Mouse (Mus musculus) cortical plate, adult 2 months (tissue): ENCODE data around the gene Dtd1. TPM values are rescaled to one million over a fixed set of nuclear protein-coding genes. Genes with fewer than 3 reads are reported as not detected.

ENCODE experiments used
- H3K27ac ChIP-seq: fragments of 200-500 bp; 2 replicates; pipeline ENCODE4 v1.5.1; 2012; ENCODE audit warnings: low read length, control low read depth, inconsistent platforms; ENCODE audit not compliant: insufficient read depth
- H3K4me1 ChIP-seq: fragments of 200-500 bp; 2 replicates; pipeline ENCODE4 v1.6.1; 2011; ENCODE audit warnings: low read length; ENCODE audit not compliant: control insufficient read depth, insufficient read depth
- H3K4me3 ChIP-seq: fragments of 200-500 bp; 2 replicates; pipeline ENCODE4 v1.5.1; 2011; ENCODE audit warnings: mild to moderate bottlenecking, low read length, control low read depth; ENCODE audit not compliant: insufficient read depth
- CTCF ChIP-seq: fragments of 200-500 bp; IDR thresholded peaks from 2 replicates; pipeline ENCODE4 v1.5.1; 2011; ENCODE audit warnings: mild to moderate bottlenecking, control low read depth, low read length; ENCODE audit not compliant: insufficient read depth; ENCODE audit errors: extremely low read depth
- POLR2A ChIP-seq: fragments of 200-500 bp; IDR thresholded peaks from 2 replicates; pipeline ENCODE4 v1.6.1; 2011; ENCODE audit warnings: mild to moderate bottlenecking, low read length, control low read depth; ENCODE audit not compliant: insufficient read depth; ENCODE audit errors: extremely low read depth
- polyA plus RNA-seq: library from polyadenylated mRNA; depleted of rRNA; stranded (reverse); fragments of >200 nt; gene quantifications from 2 replicates; pipeline ENCODE4 v1.2.3, GENCODE M21; 2012

The Dtd1 gene
- polyA plus RNA-seq, 1 experiment: 61.9 TPM

- no peak overlapping the region for H3K27ac ChIP-seq
- TF ChIP-seq CTCF: no peak
- TF ChIP-seq POLR2A: no peak
- H3K4me1 ChIP-seq: peaks cover 2% of the 10 kb centered on the region; the same call in 1 of the 2 replicates
- no peak overlapping the region for H3K4me3 ChIP-seq
Measured at GRCm38 (mm10) chr2:144774636-144775160, 175.0 kb downstream of the Dtd1 start.

- Histone ChIP-seq H3K4me3 (no peak overlapping the region), H3K4me1 (no peaks in the 10 kb centered on the region), H3K27ac (no peak overlapping the region)
- TF ChIP-seq CTCF: no peak
- no peak for TF ChIP-seq POLR2A
Measured at GRCm38 (mm10) chr2:144775626-144776025, 175.9 kb downstream of the Dtd1 start.

GRCm38 (mm10) chr2:144779263-144779662, 179.6 kb downstream of the Dtd1 start:
- H3K27ac ChIP-seq: no peak overlapping the region
- no peak overlapping the region for H3K4me3 ChIP-seq
- H3K4me1 ChIP-seq: no peaks in the 10 kb centered on the region
- TF ChIP-seq POLR2A (no peak), CTCF (no peak)

- H3K4me1 ChIP-seq: no peaks in the 10 kb centered on the region
- H3K27ac ChIP-seq: no peak overlapping the region
- TF ChIP-seq CTCF (no peak), POLR2A (no peak)
- H3K4me3 ChIP-seq: no peak overlapping the region
Measured at GRCm38 (mm10) chr2:144780731-144781130, 181.0 kb downstream of the Dtd1 start.

GRCm38 (mm10) chr2:144781871-144782270, 182.2 kb downstream of the Dtd1 start:
- Histone ChIP-seq H3K4me3 (no peak overlapping the region), H3K27ac (no peak overlapping the region), H3K4me1 (no peaks in the 10 kb centered on the region)
- TF ChIP-seq POLR2A: no peak
- no peak for TF ChIP-seq CTCF

- Histone ChIP-seq H3K4me1 (no peaks in the 10 kb centered on the region), H3K27ac (no peak overlapping the region), H3K4me3 (no peak overlapping the region)
- no peak for TF ChIP-seq POLR2A
- TF ChIP-seq CTCF: no peak
Measured at GRCm38 (mm10) chr2:144782481-144782880, 182.8 kb downstream of the Dtd1 start.

GRCm38 (mm10) chr2:144783190-144783589, 183.5 kb downstream of the Dtd1 start:
- Histone ChIP-seq H3K4me1 (no peaks in the 10 kb centered on the region), H3K27ac (no peak overlapping the region), H3K4me3 (no peak overlapping the region)
- TF ChIP-seq CTCF (no peak), POLR2A (no peak)

- H3K4me3 ChIP-seq: no peak overlapping the region
- H3K27ac ChIP-seq: no peak overlapping the region
- TF ChIP-seq POLR2A: no peak
- no peak for TF ChIP-seq CTCF
- no peaks in the 10 kb centered on the region for H3K4me1 ChIP-seq
Measured at GRCm38 (mm10) chr2:144783831-144784230, 184.1 kb downstream of the Dtd1 start.

GRCm38 (mm10) chr2:144791671-144792294, 192.1 kb downstream of the Dtd1 start:
- no peak for TF ChIP-seq POLR2A
- TF ChIP-seq CTCF: no peak
- Histone ChIP-seq H3K4me3 (no peak overlapping the region), H3K27ac (no peak overlapping the region), H3K4me1 (no peaks in the 10 kb centered on the region)

- no peak for TF ChIP-seq POLR2A
- no peak for TF ChIP-seq CTCF
- H3K27ac ChIP-seq: no peak overlapping the region
- H3K4me1 ChIP-seq: no peaks in the 10 kb centered on the region
- no peak overlapping the region for H3K4me3 ChIP-seq
Measured at GRCm38 (mm10) chr2:144797515-144797914, 197.8 kb downstream of the Dtd1 start.
